Mouse (Mus musculus) embryo, embryonic 10 days (tissue): Measurements from ENCODE around the gene Sbno2.

Experiments
- DNase-seq: peaks from one replicate; pipeline ENCODE4 v3.0.0-alpha.2; 2015; ENCODE audit warnings: low spot score

Gene Sbno2

DNA sequence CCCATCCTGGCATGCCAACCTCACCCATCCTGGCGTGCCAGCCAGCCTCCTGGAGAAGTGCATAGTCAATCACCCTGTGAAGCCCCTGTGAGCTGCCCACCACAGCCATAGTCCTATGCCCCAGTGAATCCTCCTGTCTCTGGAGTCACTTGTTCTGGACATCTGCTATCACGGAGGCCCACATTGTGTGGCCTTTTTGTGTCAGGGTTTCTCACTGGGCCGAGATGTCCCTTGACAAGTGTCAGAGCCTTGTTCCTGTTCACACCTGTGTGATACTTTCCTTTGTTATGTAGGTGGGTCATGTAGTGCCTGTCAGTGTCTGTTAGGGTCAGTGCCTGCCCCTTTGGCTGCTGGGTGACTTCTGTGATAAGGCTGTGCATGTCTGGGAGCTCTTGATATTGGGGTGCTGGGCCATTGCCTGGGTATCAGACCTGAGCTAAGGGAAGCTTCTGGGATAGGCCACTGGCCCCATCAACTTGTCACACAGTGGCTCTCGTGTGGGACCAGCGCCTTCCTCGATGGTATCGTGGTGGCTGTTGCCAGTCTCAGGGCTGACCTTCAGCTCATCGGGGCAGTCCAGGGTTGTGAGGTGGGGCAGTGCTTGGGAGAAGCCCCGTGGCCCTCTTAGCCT is 18.7 kb upstream of the Sbno2 start:
- no peak for DNase-seq

DNA sequence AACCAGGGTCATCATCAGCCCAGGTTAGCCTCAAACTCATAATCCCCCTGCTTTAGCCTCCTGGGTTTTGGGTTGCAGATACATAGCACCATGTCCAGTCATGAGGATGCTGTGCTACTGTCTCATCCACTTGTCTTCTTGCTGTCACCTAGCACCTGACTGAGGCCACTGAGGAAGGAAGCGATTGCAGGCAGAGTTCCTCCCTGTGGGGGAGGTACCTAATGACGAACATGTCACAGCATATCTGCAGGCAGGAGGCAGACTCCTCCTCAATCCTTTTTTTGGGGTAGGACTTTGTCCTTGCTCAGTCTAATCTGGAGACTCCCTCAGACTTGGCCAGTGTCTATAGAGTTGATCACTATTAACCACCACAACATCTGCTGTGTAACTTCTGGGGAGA is 16.3 kb upstream of the Sbno2 start:
- no peak for DNase-seq

DNA sequence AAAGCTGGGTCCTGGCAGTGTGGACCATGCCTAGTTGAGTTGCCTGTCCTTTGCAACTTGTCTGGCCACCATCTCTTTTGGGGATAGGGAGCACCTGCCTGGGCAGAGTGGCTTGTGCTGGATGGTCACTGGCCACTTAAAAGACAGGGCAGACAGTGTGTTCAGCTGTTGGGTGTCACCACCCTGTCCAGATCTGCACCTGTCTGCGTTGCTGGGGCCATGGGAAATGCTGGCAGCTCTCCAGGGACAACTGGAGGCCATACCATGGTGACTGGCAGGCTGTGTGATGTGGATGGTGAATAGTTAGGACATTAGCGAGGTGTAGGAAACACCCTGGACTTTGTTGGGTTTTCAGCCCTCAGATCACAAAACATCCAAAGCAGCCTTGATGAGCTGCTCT is 14.8 kb upstream of the Sbno2 start:
- no peak for DNase-seq

DNA sequence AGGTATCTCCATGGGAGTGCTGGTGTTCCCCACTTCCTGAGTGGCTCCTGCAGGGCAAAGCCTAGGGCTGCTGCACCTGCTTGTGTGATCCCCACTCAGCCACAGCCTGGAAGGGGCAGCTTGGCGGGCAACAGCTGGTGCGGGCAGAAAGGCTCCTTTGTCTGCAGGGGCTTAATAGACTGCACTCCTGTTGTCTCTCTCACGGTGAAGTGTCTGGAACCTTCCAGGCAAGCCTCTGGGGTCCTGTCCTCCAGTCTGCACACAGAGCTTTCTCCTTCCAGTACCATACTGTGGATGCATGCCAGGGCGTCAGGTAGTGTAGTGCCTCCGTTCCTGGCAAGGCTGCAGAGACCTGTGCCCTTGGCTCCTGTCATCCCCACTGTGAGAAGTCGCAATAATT is 13.2 kb upstream of the Sbno2 start:
- no peak for DNase-seq

DNA sequence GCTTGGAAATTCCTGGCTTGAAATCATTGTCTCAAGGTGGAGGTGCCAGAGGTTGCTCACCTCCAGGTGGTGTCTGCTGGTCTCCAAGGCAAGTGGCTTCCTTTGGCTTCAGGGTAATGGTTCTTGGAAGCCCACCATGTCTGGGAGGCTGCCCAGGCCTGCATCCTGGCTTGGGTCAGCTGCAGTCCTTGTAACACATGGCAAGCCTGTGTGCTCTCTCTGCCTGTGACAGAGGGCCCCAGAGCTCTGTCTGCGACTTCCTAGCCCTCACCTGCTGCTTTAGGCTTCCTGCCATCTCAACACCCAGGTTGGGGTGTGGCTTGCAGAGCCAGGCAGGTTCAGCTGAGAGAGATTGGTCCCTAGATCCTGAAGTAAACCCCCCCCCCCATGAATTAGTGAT is 12.4 kb upstream of the Sbno2 start:
- DNase-seq, result no peak

DNA sequence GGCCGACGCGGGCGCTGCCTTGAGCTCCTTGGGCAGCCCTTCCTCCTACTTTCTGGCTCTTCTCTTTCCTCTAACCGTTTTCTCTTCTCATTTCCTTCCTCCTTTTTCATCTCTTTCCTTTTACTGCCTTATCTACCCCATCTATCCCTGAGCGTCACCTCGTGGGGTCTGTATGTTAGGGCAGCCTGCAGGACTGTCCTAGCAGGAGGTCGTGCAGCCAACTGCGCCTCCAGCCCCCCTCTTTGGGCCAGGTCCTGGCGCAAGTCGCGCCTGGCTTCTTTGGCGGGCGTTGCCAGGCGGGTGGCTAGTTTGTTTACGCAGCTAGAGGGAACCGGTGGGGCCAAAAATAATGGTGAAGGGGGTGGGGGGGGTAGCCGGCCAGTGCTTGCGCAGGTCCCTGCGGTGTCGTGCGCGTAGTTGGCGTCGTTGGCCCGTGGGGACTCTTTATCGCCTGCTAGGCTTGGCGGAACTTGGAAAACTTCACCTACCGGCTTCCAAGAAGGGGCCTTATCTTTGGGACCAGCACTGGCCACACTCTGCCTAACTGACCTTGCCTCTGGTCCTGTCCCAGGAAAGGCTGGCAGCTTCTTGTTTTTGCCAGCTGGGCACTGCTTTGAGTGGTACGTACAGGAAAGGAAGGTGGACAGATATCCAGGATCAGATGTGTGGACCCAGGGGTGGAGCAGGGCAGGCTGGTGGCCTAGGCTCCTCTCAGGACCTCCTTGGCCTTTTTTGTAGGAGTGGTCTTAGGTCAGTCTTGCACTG is 11.7 kb upstream of the Sbno2 start:
- DNase-seq, result no peak

- no peak for DNase-seq
Observed at GRCm38 (mm10) chr10:80116563-80116926, 11.2 kb upstream of the Sbno2 start.

- DNase-seq, result no peak
Observed at GRCm38 (mm10) chr10:80115944-80116335, 10.6 kb upstream of the Sbno2 start.

- DNase-seq, result peak; percentile 100
Observed at GRCm38 (mm10) chr10:80115290-80115943, 10.0 kb upstream of the Sbno2 start, which contains the start of gene Stk11. Gene Stk11, plus strand, starts transcription at chr10:80115803.

DNA sequence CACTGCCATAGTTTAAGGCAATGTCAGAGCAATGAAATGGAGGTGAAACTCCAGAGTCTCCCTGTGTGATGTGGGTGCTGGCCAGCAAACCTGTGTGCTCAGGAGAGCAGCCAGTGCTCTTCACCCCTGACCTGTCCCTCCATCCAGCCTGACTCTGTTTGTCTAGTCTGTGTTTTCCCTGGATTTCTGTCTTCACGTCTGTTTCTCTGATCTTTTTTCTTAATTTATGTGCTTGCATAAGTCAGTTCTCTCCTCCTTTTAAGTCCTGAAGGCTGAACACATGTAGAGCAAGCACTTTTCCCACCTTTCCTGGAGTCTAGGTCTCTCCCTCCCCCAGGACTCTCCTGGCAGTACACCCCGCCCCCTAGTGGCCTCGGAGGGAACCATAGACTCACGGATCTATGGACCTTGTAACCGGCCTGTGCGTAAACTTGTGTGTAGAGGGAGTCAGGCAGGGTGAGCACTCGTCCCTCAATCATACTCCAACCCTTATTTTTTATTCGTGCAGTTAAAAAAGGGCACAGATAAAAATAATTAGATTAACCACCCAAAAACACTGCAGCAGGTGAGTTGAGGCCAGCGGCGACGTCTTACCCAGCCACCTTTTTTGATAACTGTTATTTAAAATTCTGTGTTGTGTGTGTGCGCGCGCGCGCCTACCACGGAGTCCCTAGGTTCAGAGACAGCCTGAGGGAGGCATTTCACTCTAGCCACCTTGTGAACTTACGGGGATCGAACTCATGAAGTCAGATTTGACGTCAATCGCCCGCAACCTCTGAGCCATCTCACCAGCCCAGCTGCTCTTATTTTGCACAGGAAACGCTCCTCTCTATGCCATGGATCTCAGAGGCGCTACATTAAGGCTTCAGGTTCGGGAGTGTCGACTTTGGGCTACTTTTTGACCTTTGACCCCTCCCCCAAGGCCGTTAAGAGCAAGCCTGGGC is 9.2 kb upstream of the Sbno2 start:
- DNase-seq, result peak; percentile 96

DNA sequence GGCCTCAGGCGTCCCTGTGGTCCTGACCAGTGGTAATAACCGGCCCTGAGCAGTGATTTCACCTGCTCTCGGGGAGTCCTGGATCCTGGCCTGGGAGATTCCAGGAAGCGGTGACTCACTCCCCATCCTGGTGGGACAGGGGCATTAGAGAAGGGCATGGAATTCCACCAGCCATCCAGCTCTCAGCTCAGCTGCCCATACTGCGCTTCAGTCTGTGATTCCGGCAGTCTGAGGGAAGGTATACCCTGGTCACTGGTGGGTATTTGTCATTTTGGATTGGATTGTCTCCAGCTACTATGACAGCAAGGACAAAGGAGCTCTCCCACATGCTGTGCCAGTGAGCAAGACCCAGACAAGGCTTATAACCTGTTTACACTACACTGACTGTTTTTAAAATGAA is 2.3 kb upstream of the Sbno2 start:
- DNase-seq, result no peak

DNA sequence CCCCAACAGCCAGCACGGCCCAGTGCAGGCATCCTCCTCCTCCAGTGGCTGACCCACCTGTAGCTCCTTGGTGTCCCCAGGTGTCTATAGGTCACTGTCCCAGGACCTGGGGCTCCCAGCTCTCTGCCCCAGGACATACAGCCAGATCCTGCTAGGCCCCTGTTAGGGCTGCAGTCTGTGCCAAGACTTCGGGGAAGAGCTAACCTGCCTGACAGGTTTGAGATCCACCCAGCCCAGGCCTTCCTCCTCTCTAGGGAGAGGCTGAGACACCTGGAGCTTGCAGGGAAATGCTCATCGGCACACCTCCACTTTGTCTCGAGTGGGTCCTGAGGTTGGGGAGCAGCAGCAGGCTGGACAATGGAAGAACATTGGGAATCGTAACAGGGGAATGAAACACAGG is 555 bp upstream of the Sbno2 start:
- no peak for DNase-seq

- DNase-seq, result no peak
Observed at GRCm38 (mm10) chr10:80104181-80104580, 1.2 kb downstream of the Sbno2 start.

- DNase-seq, result no peak
Observed at GRCm38 (mm10) chr10:80103032-80103431, 2.3 kb downstream of the Sbno2 start.

DNA sequence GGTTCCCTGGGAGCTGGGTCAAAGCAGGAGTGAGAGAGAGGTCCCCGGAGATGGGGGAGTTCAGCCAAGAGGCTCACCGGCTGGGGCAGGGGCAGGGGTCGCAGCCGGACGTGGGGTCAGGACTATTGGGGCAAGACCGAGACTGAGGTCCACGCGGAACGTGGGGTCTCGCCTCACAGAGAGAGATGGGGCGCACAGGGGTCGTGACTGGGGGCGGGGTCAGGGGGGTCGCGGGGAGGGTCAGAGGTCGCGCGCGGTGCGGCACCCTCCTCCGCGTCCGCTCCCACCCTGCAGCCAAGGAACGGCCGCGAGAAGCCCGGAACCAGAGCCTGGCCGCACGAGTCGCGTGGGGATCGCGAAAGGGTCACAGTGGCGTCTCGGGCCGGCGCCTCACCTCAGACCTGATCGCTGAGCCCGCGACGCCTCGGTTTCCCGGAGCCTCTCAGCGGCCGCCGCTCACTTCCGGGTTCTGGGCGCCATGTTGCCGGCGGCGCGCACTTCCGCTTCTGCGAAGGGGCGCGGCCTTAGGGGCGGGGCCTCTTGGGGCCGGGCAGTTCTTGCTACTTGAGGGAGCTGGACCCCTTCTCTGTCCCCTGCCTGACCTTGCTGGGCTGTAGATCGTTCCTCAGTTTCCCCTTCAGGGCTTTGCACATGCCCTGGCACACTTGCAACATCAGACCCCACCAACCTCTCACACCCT is 3.0 kb downstream of the Sbno2 start:
- peak; percentile 93 for DNase-seq

- DNase-seq, result no peak
Observed at GRCm38 (mm10) chr10:80100982-80101381, 4.4 kb downstream of the Sbno2 start.

- no peak for DNase-seq
Observed at GRCm38 (mm10) chr10:80098630-80099029, 6.7 kb downstream of the Sbno2 start.

DNA sequence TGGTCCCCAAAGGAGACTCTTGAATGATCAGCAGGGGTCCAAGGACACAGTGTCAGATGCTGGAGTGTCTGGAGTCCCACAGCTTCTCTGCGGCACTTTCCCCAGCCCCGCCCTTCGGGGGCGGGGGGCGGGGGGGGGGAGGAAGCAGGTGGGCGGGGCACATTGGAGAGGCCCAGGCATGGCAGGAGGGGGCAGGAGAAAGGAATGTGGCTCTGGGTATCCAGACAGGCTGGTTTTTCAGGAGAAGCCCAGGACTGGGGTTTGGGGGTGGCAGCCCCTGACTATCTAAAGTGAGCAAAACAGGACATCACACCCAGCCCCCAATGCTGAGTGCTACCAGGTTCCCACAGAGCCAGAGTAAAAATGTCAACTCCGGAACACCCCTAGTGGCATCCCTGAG is 8.1 kb downstream of the Sbno2 start:
- DNase-seq, result no peak

DNA sequence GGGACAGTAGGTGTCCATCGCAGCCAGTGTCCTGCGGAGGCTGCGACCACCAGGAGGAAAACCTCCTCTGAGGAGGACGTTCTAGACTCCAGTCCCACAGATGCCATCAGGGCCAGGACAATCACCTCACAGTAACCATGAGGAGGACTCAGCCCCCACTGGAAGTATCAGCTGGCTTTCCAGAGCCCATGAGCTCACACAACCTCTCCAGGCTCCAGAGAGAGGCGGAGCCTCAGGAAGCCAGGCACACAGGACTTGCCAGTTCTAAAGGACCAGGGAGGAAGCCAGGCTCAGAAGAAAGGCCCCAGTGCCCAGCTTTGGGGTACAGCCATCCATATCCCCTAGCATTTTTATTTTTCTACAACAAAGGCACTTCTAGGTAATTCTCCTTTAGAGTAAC is 9.8 kb downstream of the Sbno2 start:
- DNase-seq, result no peak

DNA sequence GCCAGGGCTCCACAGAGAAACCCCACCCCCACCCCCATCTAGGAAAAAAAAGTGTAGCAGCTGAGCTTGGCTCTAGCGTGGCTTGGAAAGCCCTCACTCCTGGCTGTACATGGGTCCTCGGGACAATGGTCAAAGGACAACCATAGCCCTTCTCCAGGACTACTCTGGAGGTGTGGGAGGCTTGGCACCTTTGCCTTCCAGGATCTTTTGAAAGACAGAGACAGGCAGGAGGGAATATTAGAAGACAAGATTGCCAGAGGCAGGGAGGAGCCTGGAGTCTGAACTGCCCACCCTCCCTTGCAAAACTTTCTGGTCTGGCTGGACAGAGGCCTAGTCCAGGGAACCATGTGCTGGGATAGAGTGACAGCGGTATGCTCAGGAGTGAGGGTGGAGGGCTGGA is 10.7 kb downstream of the Sbno2 start:
- no peak for DNase-seq

DNA sequence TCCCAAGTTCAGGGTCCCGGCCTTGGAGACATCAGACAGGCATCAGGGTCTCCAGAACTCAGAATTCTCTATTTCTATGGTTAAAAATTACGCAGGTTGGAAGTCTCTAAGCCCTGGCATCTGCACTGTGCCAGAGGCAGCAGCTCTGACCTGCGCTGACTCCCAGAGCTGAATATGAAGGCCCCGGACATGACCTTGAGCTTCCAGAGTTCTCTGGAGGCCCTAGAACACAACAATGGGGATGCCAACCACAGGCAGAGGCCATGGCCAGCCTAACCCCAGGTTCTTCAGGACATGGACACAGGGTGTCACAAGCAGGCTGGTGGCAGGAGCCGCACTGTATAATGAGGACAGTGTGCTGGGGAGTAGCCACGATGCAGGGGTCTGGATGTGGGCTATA is 11.3 kb downstream of the Sbno2 start:
- DNase-seq, result no peak

DNA sequence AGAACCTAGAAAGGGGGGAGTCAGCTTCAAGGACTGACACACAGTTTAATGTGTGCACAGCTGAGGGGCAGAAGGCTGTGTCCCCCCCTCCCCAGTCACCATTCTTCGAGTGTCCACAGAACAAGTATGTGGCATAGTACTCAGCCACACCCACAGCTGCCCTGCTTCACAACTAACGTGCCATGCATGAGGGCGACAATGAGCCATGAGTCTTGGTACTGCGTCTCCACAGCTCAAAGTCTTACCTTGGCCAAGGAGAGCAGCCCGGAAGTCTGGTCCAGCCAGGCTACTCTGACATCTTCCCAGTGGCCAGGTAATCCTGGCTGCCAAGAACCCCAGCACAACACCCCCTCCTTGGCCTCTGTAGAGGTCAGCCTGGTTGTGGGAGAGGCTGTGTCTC is 12.7 kb downstream of the Sbno2 start:
- no peak for DNase-seq
